Comparison of ENCODE assay signal across 17 mouse cellular contexts in genomic region chr19:17800798-17801197, GRCm38 (mm10).
"Had no signal": no experiment of that assay in that cellular context is flagged by ENCODE, and none has a peak within 500 bp of the region (broad histone marks: within the 10 kb centered on the region; RNA-seq: fewer than 3 reads in every experiment).

No protein-coding gene starts in this region.

- H3K4me3 ChIP-seq: limb, embryonic 13.5 days; lung, embryonic 15.5 days; midbrain, embryonic 10.5 days; midbrain, embryonic 15.5 days; neural tube, embryonic 13.5 days had no signal

- H3K27me3 ChIP-seq: limb, embryonic 13.5 days; lung, embryonic 15.5 days; midbrain, embryonic 15.5 days; neural tube, embryonic 13.5 days had no signal

- H3K4me1 ChIP-seq: limb, embryonic 13.5 days; midbrain, embryonic 15.5 days; neural tube, embryonic 13.5 days had no signal

- H3K4me2 ChIP-seq: limb, embryonic 13.5 days; lung, embryonic 15.5 days; midbrain, embryonic 15.5 days; neural tube, embryonic 13.5 days had no signal

- ATAC-seq: hindbrain, postnatal 0 days; midbrain, embryonic 15.5 days had no signal

- H3K36me3 ChIP-seq: limb, embryonic 13.5 days; lung, embryonic 15.5 days; midbrain, embryonic 10.5 days; midbrain, embryonic 15.5 days; neural tube, embryonic 13.5 days had no signal

- DNase-seq: kidney, adult 11 months; kidney, adult 9 months; kidney, postnatal 36 days; layer of hippocampus, adult 9-11 months; lung, postnatal 4 days; right cerebral cortex, adult 18-20 months; right cerebral cortex, postnatal 25 days; thymus, adult 2 months; thymus, postnatal 25 days had no signal

- H3K9me3 ChIP-seq: limb, embryonic 13.5 days; lung, embryonic 15.5 days; midbrain, embryonic 10.5 days; midbrain, embryonic 15.5 days; neural tube, embryonic 13.5 days had no signal

- H3K27ac ChIP-seq: hindbrain, postnatal 0 days; kidney, postnatal 0 days; limb, embryonic 13.5 days; liver, embryonic 14.5 days; lung, embryonic 15.5 days; midbrain, embryonic 10.5 days; midbrain, embryonic 15.5 days; neural tube, embryonic 13.5 days had no signal

- H3K9ac ChIP-seq: limb, embryonic 13.5 days; liver, embryonic 14.5 days; lung, embryonic 15.5 days; midbrain, embryonic 15.5 days; neural tube, embryonic 13.5 days had no signal
